Mouse (Mus musculus): ENCODE measurements at regions not wholly inside any gene's neighbourhood (a gene's known extent, or its start where the extent isn't known, plus 50 kb on each side); places are given as distances from the start of the nearest gene placed in this dataset.

DNA sequence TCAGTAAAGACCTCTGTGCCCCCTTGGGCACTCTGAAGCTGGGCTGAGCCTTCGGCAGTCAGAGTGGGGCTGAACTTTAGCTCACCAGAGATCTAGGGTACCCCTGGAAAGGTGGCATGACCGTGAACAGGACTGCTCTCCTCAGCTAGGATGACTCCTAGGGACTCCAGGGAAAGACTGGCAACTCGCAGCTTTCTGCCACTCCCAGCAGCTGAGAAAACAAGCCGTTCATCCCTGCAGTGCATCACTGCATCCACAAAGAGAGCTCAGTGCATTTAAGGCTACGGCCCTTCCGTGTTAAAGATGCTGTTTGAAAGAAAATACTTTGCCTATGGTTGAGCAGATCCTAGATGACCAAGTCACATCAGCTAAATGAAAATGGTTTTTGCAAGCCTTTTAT is 126.4 kb downstream of the Mreg start:
- TF ChIP-seq POLR2A (IDR thresholded peaks at IDR 0.05; ENCODE audit: low read depth, low read length) = no peak
- no peak for TF ChIP-seq CTCF (IDR thresholded peaks at IDR 0.05; ENCODE audit: borderline replicate concordance, insufficient read depth, low read length)
